Comparison of ENCODE assay signal across 16 mouse cellular contexts in the genomic region with DNA sequence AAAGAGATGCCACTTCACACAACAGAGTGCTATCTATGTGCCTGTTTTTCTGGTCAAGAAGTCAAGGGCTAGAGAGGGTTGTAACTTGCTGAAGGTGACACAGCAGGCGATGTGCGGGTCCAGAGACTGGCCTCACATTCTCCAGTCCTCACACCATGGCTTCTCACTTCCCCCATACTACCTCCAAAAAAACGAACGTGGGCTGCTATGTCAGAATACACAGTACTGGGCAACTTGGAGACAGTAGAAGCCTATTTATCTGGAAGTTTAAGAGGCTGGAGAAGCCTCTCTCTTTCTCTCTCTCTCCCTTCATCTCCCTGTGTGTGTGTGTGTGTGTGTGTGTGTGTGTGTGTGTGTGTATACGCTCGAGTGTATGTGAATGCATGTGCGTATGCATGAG.
"Had no signal": no experiment of that assay in that cellular context is flagged by ENCODE, and none has a peak within 500 bp of the region (broad histone marks: within the 10 kb centered on the region; RNA-seq: fewer than 3 reads in every experiment).

No protein-coding gene starts in this region.

- H3K27ac ChIP-seq: neural tube, embryonic 12.5 days; neural tube, embryonic 13.5 days; neural tube, embryonic 15.5 days; stomach, embryonic 15.5 days; stomach, postnatal 0 days had no signal

- H3K4me3 ChIP-seq: neural tube, embryonic 12.5 days; neural tube, embryonic 13.5 days; neural tube, embryonic 15.5 days; stomach, embryonic 15.5 days had no signal

- DNase-seq: retina, postnatal 1 day; right cerebral cortex, postnatal 14 days; right cerebral cortex, postnatal 25 days; right cerebral cortex, postnatal 4 days; spleen, adult 18-20 months; thymus, adult 18-20 months; thymus, adult 2 months; thymus, postnatal 14 days; thymus, postnatal 25 days; thymus, postnatal 36 days; thymus, postnatal 4 days had no signal
